In genomic region chr4:31936911-31937375, GRCm38 (mm10) we compare ENCODE assay signal across 8 mouse cellular contexts. TPM values are rescaled to one million over a fixed set of nuclear protein-coding genes. Genes with fewer than 3 reads are reported as not detected.
DNase-seq lines count a peak whose midpoint lies in the region; ATAC-seq lines count a peak whose summit lies in the region.

No protein-coding gene starts in this region.

- H3K4me1 ChIP-seq in heart, embryonic 14.5 days (ENCODE audit: control insufficient read depth in 2 of 2, insufficient read depth in 2 of 2, low read length in 2 of 2): peaks cover 6 to 12% of the 10 kb centered on the region in 2 experiments
- peaks cover 7% of the 10 kb centered on the region; the same call in 1 of the 2 replicates for H3K4me1 ChIP-seq in intestine, embryonic 14.5 days (replicated peaks; ENCODE audit: control insufficient read depth, insufficient read depth, low read length)
- peaks cover 16% of the 10 kb centered on the region for H3K4me1 ChIP-seq in midbrain, embryonic 16.5 days (ENCODE audit: control insufficient read depth, insufficient read depth, low read length)

- no peak for DNase-seq in heart, adult 11 months
- peak; percentile 64 for DNase-seq in embryo, embryonic 9.5 days (ENCODE audit: extremely low spot score)
- no peak for DNase-seq in intestine, embryonic 14.5 days (ENCODE audit: low spot score)
- no peak for DNase-seq in spleen, postnatal 14 days (ENCODE audit: low spot score in 2 of 2)
- no peak for DNase-seq in layer of hippocampus, postnatal 14 days (ENCODE audit: low spot score in 2 of 2)
- no peak for DNase-seq in thymus, postnatal 14 days

- peak overlapping the region; percentile 36 to 55 for H3K4me3 ChIP-seq in heart, embryonic 14.5 days (ENCODE audit: control insufficient read depth in 1 of 2, insufficient read depth in 1 of 2, low read depth in 1 of 2, low read length in 2 of 2)
- H3K4me3 ChIP-seq in intestine, embryonic 14.5 days (ENCODE audit: low read depth, low read length): peak overlapping the region; percentile 44
- H3K4me3 ChIP-seq in midbrain, embryonic 16.5 days (ENCODE audit: low read depth, low read length): peak overlapping the region; percentile 42

- no peaks in the 10 kb centered on the region for H3K9me3 ChIP-seq in heart, embryonic 14.5 days (ENCODE audit: control insufficient read depth, low read length)
- H3K9me3 ChIP-seq in intestine, embryonic 14.5 days (ENCODE audit: control insufficient read depth, low read length): no peaks in the 10 kb centered on the region
- H3K9me3 ChIP-seq in midbrain, embryonic 16.5 days (replicated peaks; ENCODE audit: control insufficient read depth, low read length, poor library complexity, severe bottlenecking): no peaks in the 10 kb centered on the region

- H3K27ac ChIP-seq in heart, embryonic 14.5 days (replicated peaks in 1 of 2; ENCODE audit: control insufficient read depth in 1 of 2, insufficient read depth in 1 of 2, low read depth in 2 of 2, low read length in 2 of 2): 0 out of 4 replicates have a peak overlapping the region, but pooled peaks of 1 of the 2 experiments have one; percentile 34
- H3K27ac ChIP-seq in intestine, embryonic 14.5 days (ENCODE audit: low read depth): 0 out of 2 replicates have a peak overlapping the region, but pooled peaks have one; percentile 5
- no peak overlapping the region for H3K27ac ChIP-seq in midbrain, embryonic 16.5 days (ENCODE audit: low read length)

- no peaks in the 10 kb centered on the region for H3K27me3 ChIP-seq in heart, embryonic 14.5 days (ENCODE audit: control insufficient read depth, insufficient read depth, low read length)
- no peaks in the 10 kb centered on the region for H3K27me3 ChIP-seq in intestine, embryonic 14.5 days (replicated peaks; ENCODE audit: control insufficient read depth, insufficient read depth, low read length)
- H3K27me3 ChIP-seq in midbrain, embryonic 16.5 days (ENCODE audit: control insufficient read depth, insufficient read depth, low read depth, low read length): peaks cover 17% of the 10 kb centered on the region

- peak overlapping the region; percentile 81 for H3K9ac ChIP-seq in heart, embryonic 14.5 days (ENCODE audit: low read length)
- H3K9ac ChIP-seq in intestine, embryonic 14.5 days (ENCODE audit: low read length): peak overlapping the region; percentile 56; the same call in 1 of the 2 replicates
- peak overlapping the region; percentile 60 for H3K9ac ChIP-seq in midbrain, embryonic 16.5 days (ENCODE audit: low read depth, low read length)

- ATAC-seq in heart, embryonic 14.5 days (ENCODE audit: insufficient number of reproducible peaks, insufficient read depth, low FRiP score, low read depth): no peak
- no peak for ATAC-seq in intestine, embryonic 14.5 days (replicated peaks; ENCODE audit: low FRiP score, low TSS enrichment, low read depth)
- no peak for ATAC-seq in midbrain, embryonic 16.5 days

- WGBS in heart, embryonic 14.5 days: 10% methylated on average over 15 of the region's 15 CpGs
- WGBS in intestine, embryonic 14.5 days: 22% methylated on average over 15 of the region's 15 CpGs
- WGBS in midbrain, embryonic 16.5 days: 3% methylated on average over 15 of the region's 15 CpGs

- peak overlapping the region; percentile 86 for H3K4me2 ChIP-seq in heart, embryonic 14.5 days (ENCODE audit: low read length)
- H3K4me2 ChIP-seq in intestine, embryonic 14.5 days (ENCODE audit: low read length): peak overlapping the region; percentile 93
- peak overlapping the region; percentile 71 for H3K4me2 ChIP-seq in midbrain, embryonic 16.5 days (ENCODE audit: low read length)

- H3K36me3 ChIP-seq in heart, embryonic 14.5 days (ENCODE audit: control insufficient read depth, insufficient read depth, low read length): no peaks in the 10 kb centered on the region
- no peaks in the 10 kb centered on the region for H3K36me3 ChIP-seq in intestine, embryonic 14.5 days (ENCODE audit: control insufficient read depth, insufficient read depth, low read length)
- no peaks in the 10 kb centered on the region for H3K36me3 ChIP-seq in midbrain, embryonic 16.5 days (ENCODE audit: control insufficient read depth, insufficient read depth, low read length)

RNA-seq across cellular contexts. Expression of gene Map3k7, which starts 27.0 kb away (rescaled TPM):
- 42.7 and 44.0 TPM in 2 replicates for polyA plus RNA-seq in heart, embryonic 14.5 days (2014; fragmentation: Nextera tagmentation; extraction: Ambion mirVana)
- polyA plus RNA-seq in intestine, embryonic 14.5 days (2014; fragmentation: Nextera tagmentation; extraction: Ambion mirVana): 32.1 and 35.9 TPM in 2 replicates
- 20.0 and 24.0 TPM in 2 replicates for polyA plus RNA-seq in midbrain, embryonic 16.5 days (2015; fragmentation: Nextera tagmentation; extraction: Ambion mirVana)
- 10 to 100 TPM; 41.0 to 50.1 TPM for total RNA-seq in layer of hippocampus, postnatal 14 days (2021)
